Mouse (Mus musculus): Measurements from ENCODE around the gene Psme3. TPM values are rescaled to one million over a fixed set of nuclear protein-coding genes. Genes with fewer than 3 reads are reported as not detected.
"Not testable (repeated sequence)": the region's sequence is repeated elsewhere in the genome, so short reads cannot be mapped to it uniquely, and the experiment has no call there.

Gene Psme3
- polyA plus RNA-seq, 1 experiment from 2014 or later: 137 TPM

DNA sequence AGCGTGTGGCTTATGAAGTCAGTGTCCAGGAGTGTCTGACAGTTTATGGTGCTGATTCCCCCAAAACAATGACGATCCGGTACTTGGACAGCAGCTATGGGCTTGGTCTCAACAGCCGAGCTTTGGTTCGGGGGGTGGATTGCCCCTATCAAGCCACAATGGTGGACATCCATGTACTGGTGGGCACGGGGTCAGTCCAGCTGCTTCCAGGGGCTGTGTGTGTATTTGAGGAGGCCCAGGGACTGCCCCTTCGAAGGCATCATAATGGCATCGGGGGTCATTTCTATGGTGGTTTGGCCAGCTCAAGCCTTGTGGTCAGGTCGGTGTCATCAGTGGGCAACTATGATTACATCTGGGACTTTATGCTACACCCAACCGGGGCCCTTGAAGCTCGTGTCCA lies 10.1 kb downstream of the Psme3 start:
- Histone ChIP-seq H3K4me1 (replicated peaks; ENCODE audit: control insufficient read depth, insufficient read depth, low read length) (peaks cover 3% of the 10 kb centered on the region; the same call in 1 of the 2 replicates), H3K36me3 (ENCODE audit: control insufficient read depth, insufficient read depth) (peaks cover 27% of the 10 kb centered on the region), H3K4me3 (replicated peaks; ENCODE audit: low read length) (no peak overlapping the region), H3K27ac (ENCODE audit: low read length) (no peak overlapping the region), H3K27me3 (replicated peaks; ENCODE audit: control insufficient read depth, insufficient read depth, low read length) (no peaks in the 10 kb centered on the region), H3K9me3 (ENCODE audit: control insufficient read depth, low read length) (no peaks in the 10 kb centered on the region), H3K4me2 (ENCODE audit: low read length) (no peak overlapping the region), H3K9ac (replicated peaks; ENCODE audit: low read depth, low read length) (no peak overlapping the region)
- no peak for ATAC-seq
- 90% methylated on average over 11 of the region's 11 CpGs for WGBS

DNA sequence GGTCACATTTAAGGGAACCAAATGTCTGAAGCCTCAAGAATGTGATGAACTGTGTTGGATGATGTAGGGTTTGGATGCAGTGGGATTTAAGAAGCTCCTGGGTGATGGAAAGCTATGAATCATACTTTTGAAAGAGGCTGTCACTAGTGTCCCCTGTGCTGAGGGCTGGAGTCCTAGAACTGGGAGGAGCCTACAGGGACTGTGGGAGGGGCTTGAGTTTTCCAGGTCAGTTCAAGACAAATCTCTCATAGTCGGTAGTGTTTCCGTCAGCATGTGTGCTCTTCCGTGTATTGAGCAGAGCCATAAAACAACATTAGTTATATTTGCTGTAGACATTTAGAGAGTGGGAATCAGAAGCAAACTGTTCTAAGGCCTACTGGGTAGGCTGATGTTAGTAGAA lies 11.3 kb downstream of the Psme3 start:
- ATAC-seq: no peak
- H3K27ac ChIP-seq (ENCODE audit: low read length): no peak overlapping the region
- H3K4me2 ChIP-seq (ENCODE audit: low read length): no peak overlapping the region
- H3K4me3 ChIP-seq (replicated peaks; ENCODE audit: low read length): no peak overlapping the region
- no peaks in the 10 kb centered on the region for H3K27me3 ChIP-seq (replicated peaks; ENCODE audit: control insufficient read depth, insufficient read depth, low read length)
- H3K9ac ChIP-seq (replicated peaks; ENCODE audit: low read depth, low read length): no peak overlapping the region
- peaks cover 3% of the 10 kb centered on the region; the same call in 1 of the 2 replicates for H3K4me1 ChIP-seq (replicated peaks; ENCODE audit: control insufficient read depth, insufficient read depth, low read length)
- 54% methylated on average over 3 of the region's 3 CpGs for WGBS
- H3K9me3 ChIP-seq (ENCODE audit: control insufficient read depth, low read length): no peaks in the 10 kb centered on the region
- peaks cover 17% of the 10 kb centered on the region for H3K36me3 ChIP-seq (ENCODE audit: control insufficient read depth, insufficient read depth)

DNA sequence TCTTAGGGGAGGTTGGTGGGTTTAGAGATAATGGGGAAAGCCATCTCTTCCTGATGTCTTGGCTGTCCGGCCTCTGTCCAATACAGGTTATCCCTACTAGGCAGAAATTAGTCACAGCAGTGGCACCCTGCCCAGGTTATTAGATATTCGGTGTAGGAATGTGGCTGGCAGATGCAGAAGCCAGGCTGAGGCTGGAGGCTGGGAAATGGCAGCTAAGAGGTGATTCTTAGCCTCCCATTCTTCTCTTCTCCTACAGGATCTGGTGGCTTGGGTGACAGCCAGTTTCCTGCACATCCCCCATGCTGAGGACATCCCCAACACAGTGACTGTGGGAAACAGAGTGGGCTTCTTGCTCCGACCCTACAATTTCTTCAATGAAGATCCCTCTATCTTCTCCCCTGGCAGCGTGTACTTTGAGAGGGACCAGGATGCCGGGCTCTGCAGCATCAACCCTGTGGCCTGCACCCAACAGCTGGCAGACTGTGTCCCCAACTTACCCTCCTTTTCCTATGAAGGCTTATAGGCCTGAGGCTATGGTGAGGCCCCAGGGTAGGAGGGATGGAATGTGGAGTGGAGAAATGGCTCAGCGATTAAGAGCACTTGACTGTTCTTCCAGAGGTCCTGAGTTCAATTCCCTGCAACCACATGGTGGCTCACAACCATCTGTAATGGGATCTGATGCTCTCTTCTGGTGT lies 13.1 kb downstream of the Psme3 start:
- Histone ChIP-seq H3K9me3 (ENCODE audit: control insufficient read depth, low read length) (no peaks in the 10 kb centered on the region), H3K27ac (ENCODE audit: low read length) (no peak overlapping the region), H3K4me2 (ENCODE audit: low read length) (no peak overlapping the region), H3K36me3 (ENCODE audit: control insufficient read depth, insufficient read depth) (peaks cover 10% of the 10 kb centered on the region), H3K9ac (replicated peaks; ENCODE audit: low read depth, low read length) (no peak overlapping the region), H3K4me3 (replicated peaks; ENCODE audit: low read length) (no peak overlapping the region), H3K4me1 (replicated peaks; ENCODE audit: control insufficient read depth, insufficient read depth, low read length) (peaks cover 3% of the 10 kb centered on the region; the same call in 1 of the 2 replicates), H3K27me3 (replicated peaks; ENCODE audit: control insufficient read depth, insufficient read depth, low read length) (no peaks in the 10 kb centered on the region)
- no peak for ATAC-seq
- WGBS: 81% methylated on average over 6 of the region's 6 CpGs

DNA sequence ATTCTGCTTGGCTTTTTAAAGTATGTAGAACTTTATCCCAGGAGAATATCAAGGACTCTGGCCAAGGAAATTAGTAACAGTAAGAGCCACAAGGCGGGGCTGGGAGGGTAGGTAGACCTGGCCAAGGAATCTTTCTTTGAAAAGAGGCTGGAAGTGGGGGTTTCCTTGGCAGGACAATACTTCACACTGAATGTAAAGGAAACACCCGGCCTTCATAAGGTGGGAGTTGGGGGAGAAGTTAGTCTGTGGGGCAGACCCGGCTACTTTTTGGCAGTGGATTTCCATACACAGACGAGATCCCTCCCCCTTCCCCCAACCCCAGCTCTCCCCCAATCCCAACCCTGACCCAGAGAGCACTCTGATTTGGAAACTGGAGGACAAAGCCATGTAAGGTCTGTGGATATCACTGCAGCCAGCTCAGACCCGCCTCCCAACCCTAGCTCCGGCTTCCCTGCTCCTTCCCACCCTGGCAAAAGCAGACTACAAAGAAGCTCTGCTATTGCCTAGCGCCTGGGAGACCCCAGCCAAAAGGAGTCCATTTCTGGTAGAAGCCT lies 14.4 kb downstream of the Psme3 start, which contains the start of gene Aoc3:
Gene Aoc3 (plus strand): TSS at position 235 of the 554 bp plus-strand sequence.
- Histone ChIP-seq H3K36me3 (ENCODE audit: control insufficient read depth, insufficient read depth) (0 out of 2 replicates have a peak, but pooled peaks cover 2% of the 10 kb centered on the region), H3K27ac (ENCODE audit: low read length) (no peak within 1 kb of the TSS), H3K4me1 (replicated peaks; ENCODE audit: control insufficient read depth, insufficient read depth, low read length) (peaks cover 3% of the 10 kb centered on the region; the same call in 1 of the 2 replicates), H3K9ac (replicated peaks; ENCODE audit: low read depth, low read length) (no peak within 1 kb of the TSS), H3K4me2 (ENCODE audit: low read length) (no peak within 1 kb of the TSS), H3K9me3 (ENCODE audit: control insufficient read depth, low read length) (no peaks in the 10 kb centered on the region), H3K4me3 (replicated peaks; ENCODE audit: low read length) (no peak within 1 kb of the TSS), H3K27me3 (replicated peaks; ENCODE audit: control insufficient read depth, insufficient read depth, low read length) (no peaks in the 10 kb centered on the region)
- 75% methylated on average over 7 of the region's 7 CpGs for WGBS
- no peak for ATAC-seq

DNA sequence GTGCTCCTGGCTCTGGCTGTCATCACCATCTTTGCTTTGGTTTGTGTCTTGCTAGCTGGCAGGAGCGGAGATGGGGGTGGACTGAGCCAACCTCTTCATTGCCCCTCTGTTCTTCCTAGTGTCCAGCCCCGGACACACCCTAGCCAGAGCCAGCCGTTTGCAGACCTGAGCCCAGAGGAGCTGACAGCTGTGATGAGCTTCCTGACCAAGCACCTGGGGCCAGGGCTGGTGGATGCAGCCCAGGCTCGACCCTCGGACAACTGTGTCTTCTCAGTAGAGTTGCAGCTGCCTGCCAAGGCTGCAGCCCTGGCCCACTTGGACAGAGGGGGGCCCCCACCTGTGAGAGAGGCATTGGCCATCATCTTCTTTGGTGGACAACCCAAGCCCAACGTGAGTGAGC lies 14.9 kb downstream of the Psme3 start:
- not testable (repeated sequence) for H3K36me3 ChIP-seq (ENCODE audit: control insufficient read depth, insufficient read depth); H3K9me3 ChIP-seq (ENCODE audit: control insufficient read depth, low read length); H3K27me3 ChIP-seq (replicated peaks; ENCODE audit: control insufficient read depth, insufficient read depth, low read length); H3K4me1 ChIP-seq (replicated peaks; ENCODE audit: control insufficient read depth, insufficient read depth, low read length); ATAC-seq; H3K27ac ChIP-seq (ENCODE audit: low read length); H3K9ac ChIP-seq (replicated peaks; ENCODE audit: low read depth, low read length); H3K4me2 ChIP-seq (ENCODE audit: low read length); H3K4me3 ChIP-seq (replicated peaks; ENCODE audit: low read length)
- WGBS: 89% methylated on average over 6 of the region's 6 CpGs

DNA sequence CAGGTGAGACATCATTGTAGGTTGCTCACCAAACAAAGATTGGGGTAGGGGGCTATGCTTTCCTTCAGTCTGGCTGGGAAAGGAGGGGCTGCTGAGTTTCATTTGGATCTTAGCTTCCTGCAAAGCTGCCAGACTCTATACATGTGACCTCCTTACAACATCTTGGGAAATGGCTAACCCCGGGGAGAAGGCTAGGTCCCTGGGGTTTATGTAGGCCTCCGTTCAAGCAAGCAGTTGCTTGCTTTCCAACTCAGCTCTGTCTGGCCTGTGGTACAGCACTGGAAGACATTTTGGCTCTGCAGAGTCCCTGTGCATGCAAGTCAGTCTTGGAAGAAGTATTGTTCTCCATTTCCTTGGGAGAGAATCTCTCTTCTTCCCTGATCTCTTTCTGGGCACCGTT lies 16.5 kb downstream of the Psme3 start:
- Histone ChIP-seq H3K4me2 (ENCODE audit: low read length) (no peak overlapping the region), H3K36me3 (ENCODE audit: control insufficient read depth, insufficient read depth) (no peaks in the 10 kb centered on the region), H3K27me3 (replicated peaks; ENCODE audit: control insufficient read depth, insufficient read depth, low read length) (no peaks in the 10 kb centered on the region), H3K4me3 (replicated peaks; ENCODE audit: low read length) (no peak overlapping the region), H3K9me3 (ENCODE audit: control insufficient read depth, low read length) (no peaks in the 10 kb centered on the region), H3K27ac (ENCODE audit: low read length) (no peak overlapping the region), H3K4me1 (replicated peaks; ENCODE audit: control insufficient read depth, insufficient read depth, low read length) (peaks cover 4% of the 10 kb centered on the region), H3K9ac (replicated peaks; ENCODE audit: low read depth, low read length) (no peak overlapping the region)
- ATAC-seq: no peak
- 85% methylated on average over 3 of the region's 3 CpGs for WGBS

DNA sequence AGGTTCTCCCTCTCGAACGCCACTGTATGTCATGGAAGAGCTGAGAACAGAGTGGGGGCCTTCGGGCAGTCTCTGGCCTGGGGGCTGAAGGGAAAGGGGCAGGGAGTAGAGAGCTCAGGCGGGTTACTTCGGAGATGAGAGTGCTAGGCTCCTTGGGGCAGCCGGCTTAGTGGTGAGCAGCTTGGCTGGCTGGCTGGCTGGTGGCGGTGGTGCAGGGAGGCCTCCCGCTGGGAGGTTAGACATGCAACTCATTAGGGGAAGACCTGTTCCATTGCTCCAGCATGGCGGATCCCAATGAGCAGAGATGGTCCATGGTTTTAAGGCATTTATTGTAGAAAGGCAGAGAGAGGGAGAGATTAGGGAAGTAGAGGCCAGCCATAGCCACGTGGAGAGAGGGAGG lies 18.0 kb downstream of the Psme3 start:
- Histone ChIP-seq H3K4me1 (replicated peaks; ENCODE audit: control insufficient read depth, insufficient read depth, low read length) (peaks cover 8% of the 10 kb centered on the region), H3K4me2 (ENCODE audit: low read length) (no peak overlapping the region), H3K9ac (replicated peaks; ENCODE audit: low read depth, low read length) (no peak overlapping the region), H3K4me3 (replicated peaks; ENCODE audit: low read length) (no peak overlapping the region), H3K9me3 (ENCODE audit: control insufficient read depth, low read length) (no peaks in the 10 kb centered on the region), H3K27me3 (replicated peaks; ENCODE audit: control insufficient read depth, insufficient read depth, low read length) (no peaks in the 10 kb centered on the region), H3K36me3 (ENCODE audit: control insufficient read depth, insufficient read depth) (no peaks in the 10 kb centered on the region), H3K27ac (ENCODE audit: low read length) (no peak overlapping the region)
- no peak for ATAC-seq
- 31% methylated on average over 10 of the region's 10 CpGs for WGBS

DNA sequence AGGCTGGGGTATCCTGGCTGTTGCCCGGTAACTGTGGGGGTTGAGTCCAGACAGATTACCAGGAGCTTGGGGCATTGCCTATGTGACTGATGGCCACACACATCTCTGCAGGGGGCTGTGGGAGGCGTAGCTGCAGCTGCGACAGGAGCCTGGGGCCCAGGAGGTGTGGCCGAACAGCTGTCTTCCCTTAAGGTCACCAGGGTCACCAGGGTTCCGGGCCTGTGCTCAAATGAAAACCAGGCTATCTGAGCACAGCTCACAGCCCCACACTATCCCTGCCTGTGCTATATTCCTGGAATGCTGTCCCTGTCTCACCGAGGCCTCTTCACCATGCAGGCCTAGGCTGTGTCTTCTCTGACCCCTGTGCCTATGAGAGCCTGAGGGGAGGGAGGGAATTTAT lies 18.5 kb downstream of the Psme3 start:
- no peak overlapping the region for H3K27ac ChIP-seq (ENCODE audit: low read length)
- no peak overlapping the region for H3K9ac ChIP-seq (replicated peaks; ENCODE audit: low read depth, low read length)
- H3K36me3 ChIP-seq (ENCODE audit: control insufficient read depth, insufficient read depth): no peaks in the 10 kb centered on the region
- peaks cover 8% of the 10 kb centered on the region for H3K4me1 ChIP-seq (replicated peaks; ENCODE audit: control insufficient read depth, insufficient read depth, low read length)
- ATAC-seq: no peak
- H3K4me3 ChIP-seq (replicated peaks; ENCODE audit: low read length): no peak overlapping the region
- no peaks in the 10 kb centered on the region for H3K27me3 ChIP-seq (replicated peaks; ENCODE audit: control insufficient read depth, insufficient read depth, low read length)
- H3K4me2 ChIP-seq (ENCODE audit: low read length): no peak overlapping the region
- WGBS: 5% methylated on average over 6 of the region's 6 CpGs
- no peaks in the 10 kb centered on the region for H3K9me3 ChIP-seq (ENCODE audit: control insufficient read depth, low read length)

DNA sequence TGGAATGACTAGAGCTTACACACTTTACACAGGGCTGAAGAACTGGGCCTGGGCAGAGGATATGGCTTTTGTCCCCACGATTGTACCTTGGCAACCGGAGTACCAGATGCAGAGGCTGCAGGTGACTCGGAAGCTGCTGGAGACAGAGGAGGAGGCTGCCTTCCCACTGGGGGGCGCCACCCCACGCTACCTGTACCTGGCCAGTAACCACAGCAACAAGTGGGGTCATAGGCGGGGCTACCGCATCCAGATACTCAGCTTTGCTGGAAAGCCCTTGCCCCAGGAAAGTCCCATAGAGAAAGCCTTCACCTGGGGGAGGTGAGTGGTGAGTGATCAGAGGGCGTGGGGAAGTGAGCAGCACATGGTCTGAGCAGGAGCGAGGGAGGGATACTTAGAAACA lies 19.7 kb downstream of the Psme3 start:
- no peaks in the 10 kb centered on the region for H3K27me3 ChIP-seq (replicated peaks; ENCODE audit: control insufficient read depth, insufficient read depth, low read length)
- H3K27ac ChIP-seq (ENCODE audit: low read length): no peak overlapping the region
- no peak overlapping the region for H3K9ac ChIP-seq (replicated peaks; ENCODE audit: low read depth, low read length)
- H3K9me3 ChIP-seq (ENCODE audit: control insufficient read depth, low read length): no peaks in the 10 kb centered on the region
- no peaks in the 10 kb centered on the region for H3K36me3 ChIP-seq (ENCODE audit: control insufficient read depth, insufficient read depth)
- 78% methylated on average over 9 of the region's 9 CpGs for WGBS
- no peak overlapping the region for H3K4me2 ChIP-seq (ENCODE audit: low read length)
- H3K4me3 ChIP-seq (replicated peaks; ENCODE audit: low read length): no peak overlapping the region
- peaks cover 8% of the 10 kb centered on the region for H3K4me1 ChIP-seq (replicated peaks; ENCODE audit: control insufficient read depth, insufficient read depth, low read length)
- ATAC-seq: no peak
